Mouse (Mus musculus): ENCODE results near the gene 4930524J08Rik. TPM values are rescaled to one million over a fixed set of nuclear protein-coding genes. Genes with fewer than 3 reads are reported as not detected.

Gene 4930524J08Rik
- total RNA-seq (2017) = not detected in 2 replicates

GRCm38 (mm10) chr5:99978699-99979442, at the start of gene 4930524J08Rik, which contains the start of gene Hnrnpd:
Gene 4930524J08Rik (plus strand): TSS chr5:99979061.
Gene Hnrnpd (minus strand): TSS chr5:99978938.
- peak; percentile 88 for ATAC-seq (ENCODE audit: extremely low read depth, insufficient number of reproducible peaks, low FRiP score, poor library complexity, severe bottlenecking)

DNA sequence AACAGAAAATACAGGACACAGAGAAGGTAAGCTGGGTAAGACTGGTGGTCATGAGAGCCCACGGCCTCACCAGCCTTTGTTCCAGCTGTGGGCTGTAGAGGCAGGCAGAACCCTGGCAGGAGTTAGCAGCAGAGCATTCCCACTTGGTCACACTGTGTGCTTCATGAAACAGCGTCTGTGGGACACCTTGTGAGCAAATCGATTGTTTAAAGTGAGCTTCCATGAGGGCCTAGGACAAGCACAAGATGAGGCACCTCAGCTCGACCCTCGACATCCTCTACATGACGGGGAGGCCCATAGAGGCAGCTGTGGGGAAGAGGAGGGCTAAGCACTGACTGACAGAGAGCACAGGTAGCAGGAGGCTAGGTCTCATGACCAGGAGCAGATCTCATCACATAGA, 47.0 kb upstream of the 4930524J08Rik start:
- no peak for ATAC-seq (ENCODE audit: extremely low read depth, insufficient number of reproducible peaks, low FRiP score, poor library complexity, severe bottlenecking)

- ATAC-seq (ENCODE audit: extremely low read depth, insufficient number of reproducible peaks, low FRiP score, poor library complexity, severe bottlenecking) = no peak
These were observed 39.4 kb upstream of the 4930524J08Rik start for GRCm38 (mm10) chr5:99939440-99939839.

- ATAC-seq (ENCODE audit: extremely low read depth, insufficient number of reproducible peaks, low FRiP score, poor library complexity, severe bottlenecking) = no peak
These were observed 37.6 kb upstream of the 4930524J08Rik start for GRCm38 (mm10) chr5:99941273-99941672.

DNA sequence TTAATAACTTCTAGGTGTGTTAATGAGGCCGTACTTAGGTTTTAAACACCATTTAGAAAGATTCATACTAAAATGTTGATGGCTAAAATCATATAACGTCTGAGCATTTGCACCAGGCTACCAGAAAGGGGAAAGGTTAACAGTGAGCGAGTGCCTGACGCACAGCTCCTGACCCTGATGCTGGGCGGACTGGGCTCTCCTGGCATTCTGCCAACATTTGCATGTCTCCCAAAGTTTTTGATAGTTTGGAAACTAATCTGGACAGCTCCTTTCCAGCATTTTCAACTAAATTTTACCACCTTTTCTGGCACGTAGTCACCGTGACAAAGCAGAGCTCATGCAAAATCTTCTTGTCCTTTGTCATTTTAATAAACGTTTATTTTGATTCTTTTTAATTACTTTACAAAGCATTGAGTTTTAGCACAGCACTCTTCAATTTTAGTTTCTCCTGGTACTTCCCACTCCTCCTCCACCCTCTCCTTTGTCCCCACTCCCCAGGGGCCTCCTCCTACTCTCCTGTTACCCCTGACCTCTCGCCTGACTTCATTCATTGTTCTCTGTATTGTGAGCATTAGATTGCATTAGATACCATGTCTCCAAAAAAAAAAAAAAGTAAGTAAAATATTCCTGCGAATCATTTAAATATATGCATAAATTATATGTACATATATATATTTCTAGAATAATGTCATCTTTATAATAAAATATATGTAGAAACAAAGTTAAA, 36.9 kb upstream of the 4930524J08Rik start:
- no peak for ATAC-seq (ENCODE audit: extremely low read depth, insufficient number of reproducible peaks, low FRiP score, poor library complexity, severe bottlenecking)

DNA sequence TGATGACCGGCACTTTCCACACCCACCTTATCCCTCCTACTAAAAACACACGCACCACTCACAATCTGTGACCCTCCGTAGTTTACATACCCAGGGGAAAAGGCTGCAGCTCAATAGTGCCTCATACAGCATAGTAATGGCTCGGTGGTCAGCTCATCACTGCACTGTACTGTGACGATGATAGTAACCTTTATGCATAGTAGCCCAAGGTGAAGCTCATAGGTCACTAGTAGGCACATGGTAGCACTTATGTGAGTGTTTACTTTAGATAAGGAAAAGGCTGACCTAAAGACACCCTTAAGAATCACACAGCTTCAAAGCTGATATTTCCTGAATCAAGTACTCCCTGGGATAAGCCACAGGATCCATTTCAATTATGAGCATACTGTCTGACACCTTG, 26.3 kb upstream of the 4930524J08Rik start:
- ATAC-seq (ENCODE audit: extremely low read depth, insufficient number of reproducible peaks, low FRiP score, poor library complexity, severe bottlenecking) = no peak

- no peak for ATAC-seq (ENCODE audit: extremely low read depth, insufficient number of reproducible peaks, low FRiP score, poor library complexity, severe bottlenecking)
These were observed 25.0 kb upstream of the 4930524J08Rik start for GRCm38 (mm10) chr5:99953883-99954282.

DNA sequence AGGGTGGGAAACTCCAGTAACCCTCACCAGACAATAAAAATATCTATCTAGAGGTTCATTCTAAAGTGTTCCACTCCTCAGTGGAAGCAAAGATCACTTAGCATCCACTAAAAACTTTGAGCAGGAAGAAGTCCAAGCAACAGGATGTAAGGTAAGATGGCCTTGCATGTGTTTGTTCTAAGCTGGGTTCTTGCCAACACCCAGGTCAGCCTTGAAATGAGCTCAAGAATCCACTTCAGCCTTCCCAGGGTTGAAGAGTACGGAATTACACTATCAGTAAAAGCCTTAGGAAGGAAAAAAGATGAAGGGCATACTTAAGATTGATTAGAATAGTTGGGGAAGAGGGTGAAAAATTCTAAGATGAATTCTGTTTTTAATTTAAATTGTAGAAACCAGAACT, 20.2 kb upstream of the 4930524J08Rik start:
- no peak for ATAC-seq (ENCODE audit: extremely low read depth, insufficient number of reproducible peaks, low FRiP score, poor library complexity, severe bottlenecking)

DNA sequence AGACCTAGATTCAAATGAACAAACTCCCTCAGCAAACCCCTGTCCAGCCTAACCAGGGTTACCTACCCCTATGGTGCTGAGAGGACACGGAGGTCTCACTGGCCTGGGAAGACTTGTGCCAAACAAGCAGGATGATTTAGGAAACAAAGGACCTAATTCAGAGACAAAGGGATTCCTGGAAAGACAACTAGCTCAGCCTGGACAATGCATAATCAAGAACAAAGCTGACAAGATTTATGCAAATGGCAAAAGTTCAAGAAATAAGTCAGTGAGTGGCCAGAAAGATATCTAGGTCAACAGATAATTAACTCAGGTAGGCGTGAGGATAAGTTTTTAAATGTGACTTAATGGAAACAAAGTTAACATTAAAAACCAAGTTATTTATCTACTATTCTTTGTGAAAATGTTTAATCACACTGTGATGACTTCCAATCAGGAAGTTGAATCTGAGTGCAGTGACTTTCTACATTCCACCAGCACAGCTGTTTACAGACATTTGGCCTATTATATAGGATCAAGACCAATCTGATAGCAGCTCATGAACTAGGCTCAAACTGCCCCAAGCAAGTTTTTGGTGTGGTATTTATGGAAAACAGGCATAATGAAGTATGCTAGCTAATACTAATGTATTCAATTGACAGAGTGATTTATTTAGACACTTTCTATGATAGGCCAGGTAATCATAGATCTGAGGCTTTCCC, 19.5 kb upstream of the 4930524J08Rik start:
- ATAC-seq (ENCODE audit: extremely low read depth, insufficient number of reproducible peaks, low FRiP score, poor library complexity, severe bottlenecking) = no peak

DNA sequence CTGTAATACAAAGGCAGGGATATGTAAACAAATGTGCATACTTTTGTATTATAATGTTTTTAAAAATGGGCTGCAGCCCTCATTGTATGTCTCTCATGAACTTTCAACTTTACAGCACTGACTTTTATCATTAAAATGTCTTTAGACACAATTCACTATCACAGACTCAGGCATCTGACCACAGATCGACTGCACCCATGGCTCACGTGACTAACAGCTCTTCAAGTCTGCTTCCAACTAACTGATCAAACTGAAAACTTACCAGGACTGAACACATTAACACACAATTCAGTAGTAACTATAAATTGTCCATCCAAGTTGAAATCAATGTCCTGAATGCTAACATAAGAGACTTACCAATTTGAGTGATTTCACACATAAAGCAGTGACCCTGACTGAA, 18.9 kb upstream of the 4930524J08Rik start:
- ATAC-seq (ENCODE audit: extremely low read depth, insufficient number of reproducible peaks, low FRiP score, poor library complexity, severe bottlenecking) = no peak

DNA sequence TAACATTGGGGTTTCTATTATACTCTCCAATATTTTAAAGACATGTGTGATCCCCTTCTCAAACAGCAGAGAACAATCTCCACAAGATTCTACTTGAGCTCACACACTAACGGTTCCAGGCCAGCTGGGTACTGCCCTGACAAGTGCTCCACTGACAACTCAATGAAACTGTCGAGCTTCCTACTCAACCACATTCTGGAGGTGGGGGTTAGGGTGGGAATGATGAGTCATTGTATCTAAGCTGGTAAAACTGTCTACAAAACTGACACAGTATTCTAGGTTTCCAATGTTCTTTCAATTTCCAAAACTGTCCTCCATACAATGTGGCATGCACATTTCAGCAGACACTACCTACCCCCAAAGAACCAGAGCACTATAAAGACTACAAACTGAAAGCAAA, 4.9 kb upstream of the 4930524J08Rik start:
- ATAC-seq (ENCODE audit: extremely low read depth, insufficient number of reproducible peaks, low FRiP score, poor library complexity, severe bottlenecking) = no peak

- ATAC-seq (ENCODE audit: extremely low read depth, insufficient number of reproducible peaks, low FRiP score, poor library complexity, severe bottlenecking) = no peak
These were observed 3.8 kb upstream of the 4930524J08Rik start for GRCm38 (mm10) chr5:99975061-99975460.

GRCm38 (mm10) chr5:99975776-99976175, 3.1 kb upstream of the 4930524J08Rik start:
- no peak for ATAC-seq (ENCODE audit: extremely low read depth, insufficient number of reproducible peaks, low FRiP score, poor library complexity, severe bottlenecking)

- no peak for ATAC-seq (ENCODE audit: extremely low read depth, insufficient number of reproducible peaks, low FRiP score, poor library complexity, severe bottlenecking)
These were observed 2.4 kb upstream of the 4930524J08Rik start for GRCm38 (mm10) chr5:99976334-99976955.

DNA sequence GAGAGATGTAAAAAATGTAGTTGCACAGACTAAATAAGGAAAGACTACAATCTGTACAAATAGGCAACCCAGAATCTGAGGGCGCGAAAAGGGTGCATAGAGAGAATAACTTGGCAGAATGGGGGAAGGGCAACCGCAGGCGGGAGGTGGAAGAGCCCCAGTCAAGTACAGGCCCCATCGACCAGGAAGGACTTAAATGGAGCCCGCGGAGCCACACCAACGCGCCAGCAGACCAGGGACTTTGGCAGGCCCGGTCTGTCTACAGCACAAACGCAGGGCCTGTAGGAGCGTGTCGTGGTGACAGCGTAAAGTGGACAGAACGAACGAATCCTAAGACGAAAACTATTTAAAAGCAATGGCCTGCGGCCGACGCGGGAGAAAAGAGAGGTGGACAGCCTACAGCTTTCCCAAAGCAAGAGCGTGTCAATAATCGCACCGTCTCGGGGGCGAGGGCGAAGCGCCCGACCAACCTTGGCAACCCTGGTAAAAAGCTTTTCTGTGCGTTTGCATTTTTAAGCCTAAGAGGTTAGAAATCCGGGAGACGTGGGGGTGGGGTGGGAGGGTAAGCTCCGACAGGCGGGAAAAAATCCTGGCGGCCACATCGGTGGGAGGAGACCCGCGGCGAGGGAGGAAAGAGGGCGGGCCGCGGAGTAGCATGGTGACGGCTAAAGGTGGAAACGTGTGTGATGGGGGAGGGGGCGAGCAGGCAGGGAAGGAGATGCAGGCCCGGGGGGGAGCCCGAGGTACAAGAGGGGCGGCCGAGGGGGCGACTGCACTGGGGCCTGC, 1.2 kb upstream of the 4930524J08Rik start:
- ATAC-seq (ENCODE audit: extremely low read depth, insufficient number of reproducible peaks, low FRiP score, poor library complexity, severe bottlenecking) = no peak; the same call in 1 of the 2 replicates

DNA sequence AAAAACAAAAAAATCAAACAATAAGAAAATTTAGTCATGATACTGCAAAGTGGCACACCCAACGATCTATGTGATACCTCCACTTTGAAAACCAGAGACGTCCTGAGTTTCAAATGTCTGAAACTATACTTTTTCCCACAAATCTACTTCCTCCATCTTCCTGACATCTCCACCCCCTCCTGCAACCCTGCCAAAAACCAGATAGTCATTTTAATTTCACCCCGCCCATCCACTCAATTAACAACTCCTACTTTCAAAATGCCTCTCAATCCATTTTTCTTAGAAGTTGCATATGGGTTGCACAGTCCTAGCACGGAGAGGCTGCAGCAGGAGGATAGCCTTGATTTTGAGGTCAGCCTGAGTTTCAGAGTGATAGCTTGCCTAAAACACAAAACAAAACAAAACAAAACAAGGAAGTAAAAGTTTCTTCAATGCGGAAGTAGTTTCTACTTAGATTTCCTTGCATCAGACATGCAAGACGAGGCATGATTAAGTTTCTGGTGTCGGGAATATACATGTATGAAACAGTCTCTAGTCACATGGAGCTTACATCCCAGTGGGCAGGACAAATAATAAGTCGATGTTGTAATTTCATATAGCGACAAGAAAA, 4.7 kb downstream of the 4930524J08Rik start:
- ATAC-seq (ENCODE audit: extremely low read depth, insufficient number of reproducible peaks, low FRiP score, poor library complexity, severe bottlenecking) = peak; percentile 17; the same call in 1 of the 2 replicates

GRCm38 (mm10) chr5:99994166-99994565, 15.3 kb downstream of the 4930524J08Rik start:
- ATAC-seq (ENCODE audit: extremely low read depth, insufficient number of reproducible peaks, low FRiP score, poor library complexity, severe bottlenecking) = no peak

DNA sequence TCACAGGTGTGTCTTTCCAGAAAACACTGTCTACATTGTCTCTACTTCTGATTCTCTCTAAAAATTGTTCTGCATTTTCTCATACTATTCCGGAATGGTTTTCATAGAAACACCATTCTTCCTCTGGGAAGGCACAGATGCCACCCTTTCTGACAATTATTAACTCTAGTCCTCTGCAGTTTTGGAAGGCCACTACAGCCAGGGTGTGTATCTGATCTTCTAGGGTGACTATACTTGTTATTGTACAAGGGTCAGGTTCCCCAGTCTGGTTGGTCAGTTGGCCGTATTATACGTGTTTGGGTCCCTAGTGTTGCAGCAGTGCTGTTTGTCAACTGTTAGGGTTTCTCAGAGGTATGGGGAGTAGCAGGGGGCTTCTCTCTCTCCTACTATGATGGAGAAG, 15.8 kb downstream of the 4930524J08Rik start:
- ATAC-seq (ENCODE audit: extremely low read depth, insufficient number of reproducible peaks, low FRiP score, poor library complexity, severe bottlenecking) = no peak
